Mouse (Mus musculus) stomach, embryonic 15.5 days (tissue): ENCODE data around the gene Tbx6. TPM values are rescaled to one million over a fixed set of nuclear protein-coding genes. Genes with fewer than 3 reads are reported as not detected.
"Not testable (repeated sequence)": the region's sequence is repeated elsewhere in the genome, so short reads cannot be mapped to it uniquely, and the experiment has no call there.

Experiments used
- ATAC-seq: fragments of 200-750 bp; cut with Nextera tagmentation; 2 replicates; pipeline ENCODE4 v1.8.0; 2017; ENCODE audit warnings: low read depth, moderate number of reproducible peaks, moderate TSS enrichment; ENCODE audit not compliant: insufficient read depth, low FRiP score
- H3K27ac ChIP-seq: fragments of 300-500 bp; sonication (generic); 2 replicates; pipeline ENCODE4 v1.5.1; 2015; ENCODE audit warnings: mild to moderate bottlenecking, inconsistent platforms
- H3K27me3 ChIP-seq: fragments of 300-500 bp; sonication (generic); replicated peaks from 2 replicates; pipeline ENCODE4 v1.6.1; 2015; ENCODE audit warnings: inconsistent platforms
- H3K36me3 ChIP-seq: fragments of 300-500 bp; sonication (generic); 2 replicates; pipeline ENCODE4 v1.6.1; 2015; ENCODE audit warnings: inconsistent platforms
- H3K4me1 ChIP-seq: fragments of 300-500 bp; sonication (generic); 2 replicates; pipeline ENCODE4 v1.6.1; 2015; ENCODE audit warnings: inconsistent platforms
- H3K4me2 ChIP-seq: fragments of 300-500 bp; sonication (generic); 2 replicates; pipeline ENCODE4 v1.6.1; 2015; ENCODE audit warnings: mild to moderate bottlenecking, inconsistent platforms
- H3K4me3 ChIP-seq: fragments of 300-500 bp; sonication (generic); replicated peaks from 2 replicates; pipeline ENCODE4 v1.5.1; 2015; ENCODE audit warnings: inconsistent platforms
- H3K9ac ChIP-seq: fragments of 300-500 bp; sonication (generic); 2 replicates; pipeline ENCODE4 v1.6.1; 2015; ENCODE audit warnings: inconsistent platforms
- H3K9me3 ChIP-seq: fragments of 300-500 bp; sonication (generic); 2 replicates; pipeline ENCODE4 v1.6.1; 2016; ENCODE audit warnings: inconsistent platforms
- WGBS: fragments of 180-500 bp; shearing (Covaris S2); methylation state at CpG from one replicate; pipeline ENCODE4 v1.1.7; 2015; 5-methylcytosine and 5-hydroxymethylcytosine counted together
- polyA plus RNA-seq: library from polyadenylated mRNA; unstranded; fragments of >200 nt; fragmentation: Nextera tagmentation; extraction: Ambion mirVana; gene quantifications from 2 replicates; pipeline ENCODE4 v1.2.1, GENCODE M21; 2015

The Tbx6 gene
- polyA plus RNA-seq, 1 experiment from 2014 or later = 0.46 TPM

GRCm38 (mm10) chr7:126770784-126771183 is 10.5 kb upstream of the Tbx6 start:
- 73% methylated on average over 12 of the region's 12 CpGs for WGBS
- Histone ChIP-seq H3K9ac (no peak overlapping the region), H3K36me3 (peaks cover 45% of the 10 kb centered on the region), H3K27ac (no peak overlapping the region), H3K4me1 (peaks cover 6% of the 10 kb centered on the region), H3K4me2 (no peak overlapping the region), H3K4me3 (no peak overlapping the region), H3K27me3 (no peaks in the 10 kb centered on the region), H3K9me3 (no peaks in the 10 kb centered on the region)
- ATAC-seq = no peak

- ATAC-seq = no peak
- no peak overlapping the region for H3K9ac ChIP-seq
- H3K4me1 ChIP-seq = peaks cover 23% of the 10 kb centered on the region
- H3K4me2 ChIP-seq = no peak overlapping the region
- H3K27ac ChIP-seq = no peak overlapping the region
- H3K27me3 ChIP-seq = no peaks in the 10 kb centered on the region
- H3K4me3 ChIP-seq = no peak overlapping the region
- WGBS = 77% methylated on average over 2 of the region's 2 CpGs
- peaks cover 23% of the 10 kb centered on the region; the same call in 1 of the 2 replicates for H3K36me3 ChIP-seq
- H3K9me3 ChIP-seq = no peaks in the 10 kb centered on the region
Measured at GRCm38 (mm10) chr7:126773351-126773750, 7.9 kb upstream of the Tbx6 start.

DNA sequence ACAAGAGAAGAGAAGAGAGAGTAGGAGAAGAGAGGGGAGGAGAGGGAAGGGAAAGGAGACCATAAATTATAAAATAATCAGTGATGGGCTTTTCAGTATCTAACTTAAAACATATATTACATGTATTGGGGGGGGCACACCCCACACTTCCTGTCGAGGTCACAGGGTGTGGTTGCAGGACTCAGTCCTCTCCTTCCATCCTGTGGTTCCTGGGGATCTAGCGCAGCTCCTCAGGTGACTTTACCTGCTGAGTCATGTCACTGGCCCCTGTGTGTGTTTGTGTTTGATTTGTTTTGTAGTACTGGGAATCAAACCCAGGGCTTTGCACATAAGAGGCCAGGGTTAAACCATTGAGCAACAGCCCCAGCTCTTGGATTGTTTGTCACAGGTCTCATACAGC is 6.8 kb upstream of the Tbx6 start:
- no peaks in the 10 kb centered on the region for H3K9me3 ChIP-seq
- no peak for ATAC-seq
- peaks cover 26% of the 10 kb centered on the region for H3K4me1 ChIP-seq
- no peak overlapping the region for H3K27ac ChIP-seq
- H3K4me2 ChIP-seq = no peak overlapping the region
- H3K36me3 ChIP-seq = peaks cover 16% of the 10 kb centered on the region; the same call in 1 of the 2 replicates
- H3K9ac ChIP-seq = no peak overlapping the region
- 67% methylated on average over 2 of the region's 2 CpGs for WGBS
- no peaks in the 10 kb centered on the region for H3K27me3 ChIP-seq
- no peak overlapping the region for H3K4me3 ChIP-seq

DNA sequence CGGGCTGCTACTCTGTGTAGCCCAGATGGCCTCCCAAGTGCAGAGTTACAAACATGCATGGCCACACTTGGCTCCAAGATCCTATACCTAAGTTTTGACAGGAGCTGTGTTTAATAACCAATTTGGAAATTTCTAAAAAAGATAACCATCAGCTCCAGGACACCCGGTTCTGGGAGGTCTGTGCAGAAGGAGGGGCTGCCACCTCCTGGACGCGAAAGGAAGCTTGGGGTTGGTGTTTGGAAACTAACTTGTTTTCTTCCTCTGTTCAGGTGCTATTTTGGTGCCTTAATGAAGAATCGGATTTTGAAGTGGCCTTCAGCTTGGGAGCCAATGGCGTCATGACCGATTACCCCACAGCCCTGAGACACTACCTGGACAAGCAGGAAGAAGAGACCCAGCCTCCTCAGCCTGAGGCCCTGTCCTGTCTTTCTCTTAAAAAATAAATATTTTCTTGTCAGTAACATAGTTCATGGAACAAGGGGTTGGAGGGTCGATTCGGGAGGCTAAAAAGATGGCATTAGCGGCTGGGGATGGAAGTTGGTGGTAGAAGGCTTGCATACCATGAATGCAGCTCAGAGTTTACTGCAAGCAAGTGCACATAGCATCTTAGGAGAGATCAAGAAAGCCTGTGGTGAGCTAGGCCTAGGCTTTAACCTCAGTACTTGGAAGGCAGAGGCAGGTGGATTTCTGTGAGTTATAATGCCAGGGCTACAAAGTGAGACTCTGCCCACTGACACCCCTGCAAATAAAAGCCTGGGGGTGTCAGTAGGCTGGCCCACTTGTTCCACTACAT is 5.9 kb upstream of the Tbx6 start:
- Histone ChIP-seq H3K36me3 (peaks cover 7% of the 10 kb centered on the region; the same call in 1 of the 2 replicates), H3K27ac (peak overlapping the region; percentile 86), H3K9me3 (no peaks in the 10 kb centered on the region), H3K4me2 (no peak overlapping the region), H3K4me1 (peaks cover 33% of the 10 kb centered on the region), H3K27me3 (no peaks in the 10 kb centered on the region), H3K9ac (no peak overlapping the region), H3K4me3 (no peak overlapping the region)
- no peak for ATAC-seq
- 73% methylated on average over 10 of the region's 10 CpGs for WGBS

DNA sequence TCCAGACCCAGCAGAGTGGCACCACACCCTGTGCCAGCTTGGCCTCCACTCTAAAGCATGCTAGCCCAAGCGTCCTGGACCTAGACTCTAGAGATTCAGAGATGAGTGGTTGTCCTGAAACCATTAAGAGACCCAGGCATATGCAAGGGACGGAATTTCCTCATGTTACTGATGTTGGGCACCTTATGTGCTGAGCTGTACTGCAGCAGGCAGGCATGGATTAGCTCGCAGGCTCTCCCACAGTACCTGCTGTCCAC is 5.4 kb upstream of the Tbx6 start:
- Histone ChIP-seq H3K4me3 (peak overlapping the region; percentile 63), H3K36me3 (0 out of 2 replicates have a peak, but pooled peaks cover 2% of the 10 kb centered on the region), H3K9ac (no peak overlapping the region), H3K27me3 (no peaks in the 10 kb centered on the region), H3K9me3 (no peaks in the 10 kb centered on the region), H3K4me2 (peak overlapping the region; percentile 90), H3K4me1 (peaks cover 38% of the 10 kb centered on the region), H3K27ac (peak overlapping the region; percentile 86)
- ATAC-seq = no peak
- WGBS = 53% methylated on average over 3 of the region's 3 CpGs

GRCm38 (mm10) chr7:126776598-126777057 is 4.7 kb upstream of the Tbx6 start, which contains the start of gene Ypel3:
Gene Ypel3, plus strand, starts transcription at chr7:126776955.
- H3K9me3 ChIP-seq = no peaks in the 10 kb centered on the region
- peak; percentile 92 for ATAC-seq
- WGBS = under 1% methylated on average over 36 of the region's 37 CpGs
- peak within 1 kb of the TSS; percentile 75 for H3K9ac ChIP-seq
- 0 out of 2 replicates have a peak, but pooled peaks cover 2% of the 10 kb centered on the region for H3K36me3 ChIP-seq
- peak within 1 kb of the TSS; percentile 86 for H3K27ac ChIP-seq
- H3K4me3 ChIP-seq = peak within 1 kb of the TSS; percentile 63
- H3K27me3 ChIP-seq = no peaks in the 10 kb centered on the region
- peak within 1 kb of the TSS; percentile 90 for H3K4me2 ChIP-seq
- H3K4me1 ChIP-seq = peaks cover 45% of the 10 kb centered on the region

DNA sequence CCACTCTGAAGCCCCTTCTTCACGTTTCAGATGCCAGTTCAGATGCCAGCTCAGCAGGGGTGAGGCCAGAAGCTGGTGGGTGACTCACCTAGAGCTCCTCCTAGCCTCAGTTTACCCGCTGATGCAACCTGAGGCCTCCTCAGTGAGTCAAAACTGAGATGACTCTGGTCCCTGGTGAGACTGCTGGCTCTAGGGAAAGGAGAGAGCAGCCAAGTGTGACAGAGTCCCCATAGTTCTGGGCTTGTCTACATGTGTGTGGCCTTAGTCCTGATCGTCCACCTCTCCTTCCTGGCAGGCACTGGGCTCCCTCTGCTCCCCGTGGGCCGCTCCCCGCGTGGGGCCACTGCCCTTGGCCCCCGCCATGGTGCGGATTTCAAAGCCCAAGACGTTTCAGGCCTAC is 3.8 kb upstream of the Tbx6 start:
- no peaks in the 10 kb centered on the region for H3K9me3 ChIP-seq
- ATAC-seq = no peak
- WGBS = 51% methylated on average over 10 of the region's 10 CpGs
- H3K27me3 ChIP-seq = no peaks in the 10 kb centered on the region
- peaks cover 47% of the 10 kb centered on the region for H3K4me1 ChIP-seq
- H3K36me3 ChIP-seq = 0 out of 2 replicates have a peak, but pooled peaks cover 2% of the 10 kb centered on the region
- peak overlapping the region; percentile 90 for H3K4me2 ChIP-seq
- peak overlapping the region; percentile 63 for H3K4me3 ChIP-seq
- H3K27ac ChIP-seq = peak overlapping the region; percentile 76; the same call in 1 of the 2 replicates
- H3K9ac ChIP-seq = peak overlapping the region; percentile 75; the same call in 1 of the 2 replicates

GRCm38 (mm10) chr7:126778147-126778546 is 3.1 kb upstream of the Tbx6 start:
- ATAC-seq = no peak
- peak overlapping the region; percentile 63; the same call in 1 of the 2 replicates for H3K4me3 ChIP-seq
- H3K4me2 ChIP-seq = peak overlapping the region; percentile 90
- H3K27me3 ChIP-seq = no peaks in the 10 kb centered on the region
- 0 out of 2 replicates have a peak, but pooled peaks cover 4% of the 10 kb centered on the region for H3K36me3 ChIP-seq
- H3K9ac ChIP-seq = no peak overlapping the region
- WGBS = 79% methylated on average over 3 of the region's 3 CpGs
- peaks cover 47% of the 10 kb centered on the region for H3K4me1 ChIP-seq
- no peak overlapping the region for H3K27ac ChIP-seq
- H3K9me3 ChIP-seq = no peaks in the 10 kb centered on the region

GRCm38 (mm10) chr7:126779101-126779500 is 2.2 kb upstream of the Tbx6 start:
- not testable (repeated sequence) for H3K36me3 ChIP-seq, ATAC-seq, H3K27me3 ChIP-seq, H3K27ac ChIP-seq, H3K9me3 ChIP-seq, H3K4me2 ChIP-seq, H3K9ac ChIP-seq, H3K4me3 ChIP-seq
- H3K4me1 ChIP-seq = peaks cover 47% of the 10 kb centered on the region
- 86% methylated on average over 7 of the region's 7 CpGs for WGBS

DNA sequence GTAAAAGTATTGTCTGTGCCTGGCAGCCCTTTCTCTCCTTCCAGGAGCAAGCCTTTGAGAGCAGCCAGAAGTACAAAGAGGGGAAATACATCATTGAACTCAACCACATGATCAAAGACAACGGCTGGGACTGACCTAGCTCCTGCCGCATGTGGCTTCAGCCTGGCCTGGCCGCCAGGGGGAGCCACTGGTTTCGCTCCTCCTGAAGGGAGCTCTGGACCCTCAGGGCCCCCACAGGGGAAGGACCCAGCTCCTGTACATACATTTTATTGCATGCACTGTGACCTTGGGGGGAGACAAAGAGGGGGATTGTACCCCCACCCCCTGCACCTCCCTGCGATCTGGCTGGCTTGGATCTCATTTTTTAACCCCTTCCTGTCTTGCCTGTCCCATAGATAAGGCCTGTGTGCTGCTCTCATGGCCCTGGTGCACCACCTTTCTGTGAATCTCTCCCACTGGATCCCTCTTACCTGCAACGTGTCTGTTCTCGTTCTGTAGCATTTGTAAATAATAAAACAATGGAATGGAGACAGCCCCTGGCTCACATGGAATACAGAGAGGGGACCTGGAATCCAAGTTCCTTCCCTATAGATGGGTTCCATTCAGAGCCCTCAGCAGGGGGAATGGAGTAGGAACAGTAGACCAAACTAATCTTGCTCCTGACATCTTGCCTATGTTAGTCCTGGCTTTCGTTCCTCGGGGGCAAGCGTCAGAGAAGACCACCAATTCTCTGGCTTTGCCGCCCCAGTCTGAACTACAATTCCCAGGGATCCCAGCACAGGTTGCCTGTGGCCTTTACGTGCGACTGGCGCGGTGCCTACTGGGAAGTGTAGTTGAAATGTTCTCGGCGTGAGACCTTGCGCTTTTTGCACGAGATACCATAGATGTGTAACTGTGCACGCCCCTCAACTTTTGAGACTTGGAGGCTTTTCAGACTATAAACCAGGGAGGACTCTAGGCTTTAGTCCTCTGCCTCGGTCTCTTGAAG is 1.0 kb upstream of the Tbx6 start:
- Histone ChIP-seq H3K27ac (peak overlapping the region; percentile 60), H3K4me1 (peaks cover 43% of the 10 kb centered on the region), H3K4me2 (peak overlapping the region; percentile 89), H3K9me3 (no peaks in the 10 kb centered on the region), H3K36me3 (peaks cover 10% of the 10 kb centered on the region; the same call in 1 of the 2 replicates), H3K9ac (peak overlapping the region; percentile 24), H3K27me3 (no peaks in the 10 kb centered on the region), H3K4me3 (peak overlapping the region; percentile 46)
- WGBS = under 1% methylated on average over 21 of the region's 21 CpGs
- peak; percentile 57 for ATAC-seq

- H3K4me3 ChIP-seq = peak overlapping the region; percentile 46; the same call in 1 of the 2 replicates
- H3K9ac ChIP-seq = no peak overlapping the region
- no peaks in the 10 kb centered on the region for H3K27me3 ChIP-seq
- H3K9me3 ChIP-seq = no peaks in the 10 kb centered on the region
- no peak for ATAC-seq
- WGBS = 34% methylated on average over 11 of the region's 11 CpGs
- H3K36me3 ChIP-seq = peaks cover 25% of the 10 kb centered on the region
- peak overlapping the region; percentile 89 for H3K4me2 ChIP-seq
- H3K27ac ChIP-seq = peak overlapping the region; percentile 60; the same call in 1 of the 2 replicates
- peaks cover 33% of the 10 kb centered on the region for H3K4me1 ChIP-seq
Measured at GRCm38 (mm10) chr7:126781661-126782370, 533 bp downstream of the Tbx6 start.
